Comparison of ENCODE assay signal across 19 mouse cellular contexts in genomic region chr14:79848116-79848515, GRCm38 (mm10).
A peak's percentile ranks its signal among the peaks of the same experiment; 100 is the strongest.
DNase-seq lines count a peak whose midpoint lies in the region; ATAC-seq lines count a peak whose summit lies in the region.
"Had no signal": no experiment of that assay in that cellular context is flagged by ENCODE, and none has a peak within 500 bp of the region (broad histone marks: within the 10 kb centered on the region; RNA-seq: fewer than 3 reads in every experiment).

No protein-coding gene starts in this region.

- intact Hi-C loops in heart, postnatal 36 days (cut with DNase I) = no loop called here

- 91% methylated on average over 4 of the region's 4 CpGs for WGBS in midbrain, embryonic 11.5 days
- 87% methylated on average over 4 of the region's 4 CpGs for WGBS in midbrain, embryonic 10.5 days

- no peak overlapping the region for H3K4me2 ChIP-seq in midbrain, embryonic 11.5 days

- no peaks in the 10 kb centered on the region for H3K36me3 ChIP-seq in midbrain, embryonic 11.5 days (ENCODE audit: control insufficient read depth, insufficient read depth, low read length)
- H3K36me3 ChIP-seq in midbrain, embryonic 10.5 days = no peaks in the 10 kb centered on the region
- H3K36me3 ChIP-seq: G1E had no signal

- H3K4me3 ChIP-seq in midbrain, embryonic 11.5 days (ENCODE audit: low read depth, low read length) = no peak overlapping the region
- no peak overlapping the region for H3K4me3 ChIP-seq in midbrain, embryonic 10.5 days

- H3K9me3 ChIP-seq in midbrain, embryonic 11.5 days (ENCODE audit: control insufficient read depth, low read length) = no peaks in the 10 kb centered on the region
- no peaks in the 10 kb centered on the region for H3K9me3 ChIP-seq in midbrain, embryonic 10.5 days (replicated peaks)

- peaks cover 35% of the 10 kb centered on the region for H3K27me3 ChIP-seq in midbrain, embryonic 11.5 days (ENCODE audit: control insufficient read depth, insufficient read depth, low read length)
- H3K27me3 ChIP-seq in midbrain, embryonic 10.5 days (ENCODE audit: low read depth, poor library complexity, severe bottlenecking) = peaks cover 71% of the 10 kb centered on the region
- H3K27me3 ChIP-seq: CH12.LX had no signal

- H3K4me1 ChIP-seq in midbrain, embryonic 11.5 days (ENCODE audit: control insufficient read depth, insufficient read depth, low read length) = peaks cover 10% of the 10 kb centered on the region
- peaks cover 31% of the 10 kb centered on the region for H3K4me1 ChIP-seq in midbrain, embryonic 10.5 days

- DNase-seq in heart, adult 11 months = peak; percentile 53
- no peak for DNase-seq in heart, postnatal 36 days
- DNase-seq in midbrain, embryonic 11.5 days (ENCODE audit: low spot score, missing footprints) = peak; percentile 62
- DNase-seq in midbrain, embryonic 10.5 days (ENCODE audit: low spot score) = no peak
- DNase-seq: adrenal gland, adult 2 months; adrenal gland, adult 8-10 months; adrenal gland, postnatal 10 days; adrenal gland, postnatal 14 days; adrenal gland, postnatal 25 days; adrenal gland, postnatal 36 days; B cell, adult 2 months; cerebellum, adult 11 months; cerebellum, adult 11-12 months; cerebellum, adult 18-20 months had no signal

- H3K27ac ChIP-seq in midbrain, embryonic 11.5 days (ENCODE audit: low read depth, low read length) = no peak overlapping the region
- no peak overlapping the region for H3K27ac ChIP-seq in midbrain, embryonic 10.5 days (replicated peaks)

- H3K9ac ChIP-seq in midbrain, embryonic 11.5 days (ENCODE audit: low read length) = no peak overlapping the region

- no peak for ATAC-seq in midbrain, embryonic 11.5 days (ENCODE audit: low FRiP score)
- ATAC-seq: activated CD4-positive, CD25-positive, alpha-beta regulatory T cell, adult 4 months; CD4-positive, CD25-positive, alpha-beta regulatory T cell, adult 4 months; Patski had no signal

Comparison
In these comparisons a context has a peak if more than half of its experiments do, and no peak if none do; other contexts are left out.
1. DNase-seq: peak in heart, adult 11 months (single experiment) and midbrain, embryonic 11.5 days (single experiment); none in heart, postnatal 36 days (0 of 2) and midbrain, embryonic 10.5 days (single experiment).